Mouse (Mus musculus): ENCODE data around the gene Kif1b.
"Not testable (repeated sequence)": the region's sequence is repeated elsewhere in the genome, so short reads cannot be mapped to it uniquely, and the experiment has no call there.

The Kif1b gene

GRCm38 (mm10) chr4:149171581-149171981, 135.9 kb downstream of the Kif1b start:
- no peak for DNase-seq (ENCODE audit: low spot score in 2 of 2)

- DNase-seq (ENCODE audit: low spot score in 2 of 2) = no peak
Measured at GRCm38 (mm10) chr4:149170394-149170931, 137.0 kb downstream of the Kif1b start.

- DNase-seq (ENCODE audit: low spot score in 2 of 2) = not testable (repeated sequence)
Measured at GRCm38 (mm10) chr4:149169926-149170325, 137.6 kb downstream of the Kif1b start.

- no peak for DNase-seq (ENCODE audit: low spot score in 2 of 2)
Measured at GRCm38 (mm10) chr4:149168016-149168415, 139.5 kb downstream of the Kif1b start.

- peak in 1 of 2 experiments; percentile 58 for DNase-seq (ENCODE audit: low spot score in 2 of 2)
Measured at GRCm38 (mm10) chr4:149166957-149167611, 140.4 kb downstream of the Kif1b start.

GRCm38 (mm10) chr4:149166215-149166946, 141.1 kb downstream of the Kif1b start, which contains the start of gene Pgd:
Gene Pgd, minus strand, starts transcription at chr4:149166771.
- peak; percentile 90 to 97 for DNase-seq (ENCODE audit: low spot score in 2 of 2)

GRCm38 (mm10) chr4:149164150-149164549, 143.3 kb downstream of the Kif1b start:
- no peak for DNase-seq (ENCODE audit: low spot score in 2 of 2)

GRCm38 (mm10) chr4:149163196-149163595, 144.3 kb downstream of the Kif1b start:
- DNase-seq (ENCODE audit: low spot score in 2 of 2) = no peak

- DNase-seq (ENCODE audit: low spot score in 2 of 2) = no peak
Measured at GRCm38 (mm10) chr4:149161166-149161565, 146.3 kb downstream of the Kif1b start.

- no peak for DNase-seq (ENCODE audit: low spot score in 2 of 2)
Measured at GRCm38 (mm10) chr4:149159891-149160290, 147.6 kb downstream of the Kif1b start.

- no peak for DNase-seq (ENCODE audit: low spot score in 2 of 2)
Measured at GRCm38 (mm10) chr4:149159203-149159602, 148.3 kb downstream of the Kif1b start.

- no peak for DNase-seq (ENCODE audit: low spot score in 2 of 2)
Measured at GRCm38 (mm10) chr4:149157415-149157973, 150.0 kb downstream of the Kif1b start.

GRCm38 (mm10) chr4:149155711-149156110, 151.8 kb downstream of the Kif1b start:
- DNase-seq (ENCODE audit: low spot score in 2 of 2) = no peak

- DNase-seq (ENCODE audit: low spot score in 2 of 2) = no peak
Measured at GRCm38 (mm10) chr4:149154859-149155258, 152.6 kb downstream of the Kif1b start.

- DNase-seq (ENCODE audit: low spot score in 2 of 2) = no peak
Measured at GRCm38 (mm10) chr4:149150721-149151120, 156.8 kb downstream of the Kif1b start.

- DNase-seq (ENCODE audit: low spot score in 2 of 2) = no peak
Measured at GRCm38 (mm10) chr4:149150256-149150655, 157.2 kb downstream of the Kif1b start.

GRCm38 (mm10) chr4:149149611-149150010, 157.9 kb downstream of the Kif1b start:
- no peak for DNase-seq (ENCODE audit: low spot score in 2 of 2)

GRCm38 (mm10) chr4:149149196-149149595, 158.3 kb downstream of the Kif1b start:
- no peak for DNase-seq (ENCODE audit: low spot score in 2 of 2)

- DNase-seq (ENCODE audit: low spot score in 2 of 2) = no peak
Measured at GRCm38 (mm10) chr4:149148084-149148483, 159.4 kb downstream of the Kif1b start.

GRCm38 (mm10) chr4:149147528-149147927, 160.0 kb downstream of the Kif1b start:
- no peak for DNase-seq (ENCODE audit: low spot score in 2 of 2)

- DNase-seq (ENCODE audit: low spot score in 2 of 2) = no peak
Measured at GRCm38 (mm10) chr4:149145151-149145550, 162.3 kb downstream of the Kif1b start.

- DNase-seq (ENCODE audit: low spot score in 2 of 2) = peak; percentile 58 to 80
Measured at GRCm38 (mm10) chr4:149144459-149144858, 163.0 kb downstream of the Kif1b start.

- DNase-seq (ENCODE audit: low spot score in 2 of 2) = no peak
Measured at GRCm38 (mm10) chr4:149143594-149143993, 163.9 kb downstream of the Kif1b start.
